Mouse (Mus musculus): ENCODE data around the gene Ube2f.

GRCm38 (mm10) chr1:91215981-91216380, 34.1 kb upstream of the Ube2f start:
- TF ChIP-seq HCFC1 (IDR thresholded peaks at IDR 0.05; ENCODE audit: borderline replicate concordance, insufficient read depth, low read length): no peak
- no peak for TF ChIP-seq CHD2 (IDR thresholded peaks at IDR 0.05; ENCODE audit: low read depth, low read length)
- TF ChIP-seq ZNF384 (IDR thresholded peaks at IDR 0.05; ENCODE audit: low read depth, low read length): no peak
